Mouse (Mus musculus) cortical plate, adult 2 months (tissue): ENCODE data around the gene Gstm7. TPM values are rescaled to one million over a fixed set of nuclear protein-coding genes. Genes with fewer than 3 reads are reported as not detected.
"Not testable (repeated sequence)": the region's sequence is repeated elsewhere in the genome, so short reads cannot be mapped to it uniquely, and the experiment has no call there.

ENCODE experiments used
- H3K27ac ChIP-seq: fragments of 200-500 bp; 2 replicates; pipeline ENCODE4 v1.5.1; 2012; ENCODE audit warnings: low read length, control low read depth, inconsistent platforms; ENCODE audit not compliant: insufficient read depth
- H3K4me1 ChIP-seq: fragments of 200-500 bp; 2 replicates; pipeline ENCODE4 v1.6.1; 2011; ENCODE audit warnings: low read length; ENCODE audit not compliant: control insufficient read depth, insufficient read depth
- H3K4me3 ChIP-seq: fragments of 200-500 bp; 2 replicates; pipeline ENCODE4 v1.5.1; 2011; ENCODE audit warnings: mild to moderate bottlenecking, low read length, control low read depth; ENCODE audit not compliant: insufficient read depth
- CTCF ChIP-seq: fragments of 200-500 bp; IDR thresholded peaks from 2 replicates; pipeline ENCODE4 v1.5.1; 2011; ENCODE audit warnings: mild to moderate bottlenecking, control low read depth, low read length; ENCODE audit not compliant: insufficient read depth; ENCODE audit errors: extremely low read depth
- POLR2A ChIP-seq: fragments of 200-500 bp; IDR thresholded peaks from 2 replicates; pipeline ENCODE4 v1.6.1; 2011; ENCODE audit warnings: mild to moderate bottlenecking, low read length, control low read depth; ENCODE audit not compliant: insufficient read depth; ENCODE audit errors: extremely low read depth
- polyA plus RNA-seq: library from polyadenylated mRNA; depleted of rRNA; stranded (reverse); fragments of >200 nt; gene quantifications from 2 replicates; pipeline ENCODE4 v1.2.3, GENCODE M21; 2012

Gene Gstm7
- polyA plus RNA-seq, 1 experiment: 37.0 TPM

GRCm38 (mm10) chr3:107920348-107920747 is 11.3 kb downstream of the Gstm7 start:
- H3K27ac ChIP-seq: no peak overlapping the region
- TF ChIP-seq CTCF (no peak), POLR2A (no peak)
- H3K4me1 ChIP-seq: no peaks in the 10 kb centered on the region
- H3K4me3 ChIP-seq: no peak overlapping the region

- H3K4me1 ChIP-seq: no peaks in the 10 kb centered on the region
- no peak overlapping the region for H3K4me3 ChIP-seq
- no peak overlapping the region for H3K27ac ChIP-seq
- TF ChIP-seq CTCF (peak; percentile 58), POLR2A (no peak)
These were observed 13.7 kb downstream of the Gstm7 start for GRCm38 (mm10) chr3:107917783-107918408.

DNA sequence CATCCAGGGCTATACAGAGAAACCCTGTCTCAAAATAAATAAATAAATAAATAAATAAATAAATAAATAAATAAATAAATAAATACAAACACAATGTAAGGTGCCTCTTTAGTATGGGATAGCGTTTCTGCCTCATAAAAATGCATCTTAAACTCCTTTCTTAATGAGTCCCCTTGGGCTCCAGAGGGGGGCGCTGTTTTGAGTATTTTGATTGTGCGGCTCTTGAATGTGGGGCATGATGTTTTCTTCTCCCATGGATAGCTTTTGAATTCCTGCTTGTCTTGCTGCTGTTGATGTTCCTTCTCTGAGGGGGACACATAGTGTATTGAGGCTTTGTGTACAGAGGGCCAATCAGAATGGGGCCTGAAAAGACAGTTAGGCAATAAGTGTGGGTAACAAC is 14.5 kb downstream of the Gstm7 start:
- TF ChIP-seq POLR2A: no peak
- TF ChIP-seq CTCF: no peak
- no peak overlapping the region for H3K27ac ChIP-seq

GRCm38 (mm10) chr3:107916674-107917073 is 14.9 kb downstream of the Gstm7 start:
- no peak overlapping the region for H3K27ac ChIP-seq
- TF ChIP-seq POLR2A: no peak
- no peak for TF ChIP-seq CTCF
- H3K4me3 ChIP-seq: no peak overlapping the region

More for the DNA sequence above, 14.5 kb downstream of the Gstm7 start:
- Histone ChIP-seq H3K4me3 (no peak overlapping the region), H3K4me1 (no peaks in the 10 kb centered on the region)

DNA sequence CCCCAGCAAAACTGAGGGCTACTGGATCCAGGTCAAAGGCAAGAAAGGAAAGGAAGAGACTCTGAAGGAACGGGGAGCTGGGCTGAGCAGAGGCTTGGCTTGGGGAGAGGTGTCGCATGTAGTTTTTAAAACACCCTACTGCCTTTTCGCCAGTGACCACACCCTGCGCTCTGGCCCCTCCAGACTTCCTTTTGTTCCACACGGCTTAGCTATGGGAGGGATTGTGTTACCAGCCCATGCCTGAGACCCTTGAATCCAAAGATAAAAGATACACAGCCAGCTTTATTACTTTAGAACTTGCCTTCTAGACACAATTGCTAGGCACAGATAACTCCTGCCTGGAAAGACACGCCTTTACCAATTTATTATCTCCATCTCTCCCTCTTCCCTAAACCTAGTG is 25.7 kb downstream of the Gstm7 start:
- H3K4me1 ChIP-seq: no peaks in the 10 kb centered on the region
- no peak overlapping the region for H3K4me3 ChIP-seq
- H3K27ac ChIP-seq: no peak overlapping the region
- TF ChIP-seq CTCF (no peak), POLR2A (no peak)

More at GRCm38 (mm10) chr3:107916674-107917073, 14.9 kb downstream of the Gstm7 start:
- no peaks in the 10 kb centered on the region for H3K4me1 ChIP-seq

DNA sequence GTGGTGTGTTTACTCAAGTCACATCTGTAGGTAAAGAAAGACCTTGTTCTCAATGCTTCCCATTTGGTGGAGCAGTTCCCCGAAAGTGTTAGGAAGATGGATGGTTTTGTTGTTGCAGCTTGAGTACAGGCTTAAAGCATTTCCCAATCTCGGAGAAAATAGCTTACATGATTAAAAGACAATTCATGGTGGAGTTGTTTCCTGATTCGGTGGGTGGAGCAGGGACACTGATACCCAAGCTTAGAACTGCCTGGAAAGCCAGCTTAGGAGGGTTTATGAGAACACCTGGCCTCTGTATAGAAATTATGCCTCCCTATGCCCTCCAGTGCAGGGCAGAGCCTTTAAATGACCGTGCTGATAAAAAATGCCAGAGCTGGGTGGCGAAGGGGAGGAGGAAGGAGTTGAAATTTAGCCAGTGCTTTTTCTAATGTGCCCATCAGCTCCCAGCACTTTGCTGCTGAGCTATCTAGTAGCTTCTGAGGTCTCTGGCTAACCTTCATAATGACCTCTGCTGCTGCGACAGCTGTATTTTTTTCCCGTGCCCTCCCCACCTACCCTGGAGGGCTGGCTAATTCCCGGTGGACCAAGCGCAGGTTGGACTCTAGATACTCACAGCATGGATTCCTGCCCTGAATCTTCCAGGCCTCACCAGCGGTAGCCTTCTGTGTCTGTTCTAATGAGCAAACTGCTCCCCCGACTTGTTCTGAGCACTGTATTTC is 30.5 kb downstream of the Gstm7 start:
- Histone ChIP-seq H3K4me3 (no peak overlapping the region), H3K27ac (no peak overlapping the region)
- TF ChIP-seq CTCF: no peak
- TF ChIP-seq POLR2A: no peak

GRCm38 (mm10) chr3:107898691-107899090 is 32.9 kb downstream of the Gstm7 start:
- Histone ChIP-seq H3K4me1 (peaks cover 2% of the 10 kb centered on the region), H3K4me3 (no peak overlapping the region), H3K27ac (no peak overlapping the region)
- no peak for TF ChIP-seq POLR2A
- no peak for TF ChIP-seq CTCF

More for the DNA sequence above, 30.5 kb downstream of the Gstm7 start:
- H3K4me1 ChIP-seq: peaks cover 2% of the 10 kb centered on the region

GRCm38 (mm10) chr3:107895720-107896569 is 35.7 kb downstream of the Gstm7 start, which contains the start of gene Gstm5:
Gene Gstm5, plus strand, starts transcription at chr3:107895821.
- H3K27ac ChIP-seq: no peak within 1 kb of the TSS; the same call in 1 of the 2 replicates
- peaks cover 2% of the 10 kb centered on the region for H3K4me1 ChIP-seq
- H3K4me3 ChIP-seq: peak within 1 kb of the TSS; percentile 71
- TF ChIP-seq POLR2A: peak; percentile 96
- TF ChIP-seq CTCF: no peak

- peak overlapping the region; percentile 71 for H3K4me3 ChIP-seq
- H3K27ac ChIP-seq: no peak overlapping the region
- peaks cover 2% of the 10 kb centered on the region for H3K4me1 ChIP-seq
- no peak for TF ChIP-seq POLR2A
- no peak for TF ChIP-seq CTCF
These were observed 36.4 kb downstream of the Gstm7 start for GRCm38 (mm10) chr3:107895194-107895719.

DNA sequence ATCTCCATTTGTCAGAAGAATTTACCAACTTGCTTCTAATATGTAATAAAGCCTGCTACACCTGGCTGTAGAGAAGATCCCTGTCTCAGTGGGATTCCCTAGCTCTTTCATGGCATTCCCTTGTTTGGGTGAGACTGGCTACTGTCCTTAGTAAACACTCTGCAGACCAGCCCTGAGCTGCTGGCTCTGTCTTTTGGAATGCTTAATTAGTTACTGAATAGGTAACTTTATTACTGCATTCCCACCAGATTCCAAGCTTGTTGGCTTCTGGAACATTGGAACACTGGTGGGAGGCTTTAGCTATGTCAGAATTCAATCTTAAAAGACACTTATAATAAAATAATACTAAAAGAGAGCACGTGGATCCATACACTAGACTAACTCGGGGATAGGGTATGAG is 42.4 kb downstream of the Gstm7 start:
- not testable (repeated sequence) for H3K4me3 ChIP-seq, H3K27ac ChIP-seq, H3K4me1 ChIP-seq
